Mouse (Mus musculus) embryonic facial prominence, embryonic 14.5 days (tissue): Measurements from ENCODE around the gene Phgr1. TPM values are rescaled to one million over a fixed set of nuclear protein-coding genes. Genes with fewer than 3 reads are reported as not detected.

Experiments
- ATAC-seq: fragments of 200-750 bp; cut with Nextera tagmentation; 2 replicates; pipeline ENCODE4 v1.8.0; 2017; ENCODE audit warnings: low read depth, moderate number of reproducible peaks, moderate TSS enrichment
- DNase-seq: peaks from one replicate; pipeline ENCODE4 v3.0.0-alpha.2; 2015; ENCODE audit warnings: low spot score
- H3K27ac ChIP-seq: fragments of 300-500 bp; sonication (generic); replicated peaks from 2 replicates; pipeline ENCODE4 v1.5.1; 2014; ENCODE audit warnings: low read depth, mild to moderate bottlenecking, low read length, moderate library complexity
- H3K27me3 ChIP-seq: fragments of 300-500 bp; sonication (generic); replicated peaks from 2 replicates; pipeline ENCODE4 v1.6.1; 2014; ENCODE audit warnings: low read length; ENCODE audit not compliant: control insufficient read depth, insufficient read depth
- H3K36me3 ChIP-seq: fragments of 300-500 bp; sonication (generic); 2 replicates; pipeline ENCODE4 v1.6.1; 2014; ENCODE audit warnings: low read length, mixed read lengths; ENCODE audit not compliant: control insufficient read depth, insufficient read depth
- H3K4me1 ChIP-seq: fragments of 300-500 bp; sonication (generic); 2 replicates; pipeline ENCODE4 v1.6.1; 2014; ENCODE audit warnings: antibody characterized with exemption, low read length; ENCODE audit not compliant: control insufficient read depth, insufficient read depth
- H3K4me2 ChIP-seq: fragments of 300-500 bp; sonication (generic); 2 replicates; pipeline ENCODE4 v1.6.1; 2014; ENCODE audit warnings: low read depth, mild to moderate bottlenecking, low read length, moderate library complexity, mixed read lengths
- H3K4me3 ChIP-seq: fragments of 300-500 bp; sonication (generic); 2 replicates; pipeline ENCODE4 v1.5.1; 2014; ENCODE audit warnings: low read depth, mild to moderate bottlenecking, low read length
- H3K9ac ChIP-seq: fragments of 300-500 bp; sonication (generic); 2 replicates; pipeline ENCODE4 v1.6.1; 2014; ENCODE audit warnings: low read depth, mild to moderate bottlenecking, low read length, moderate library complexity, mixed read lengths
- H3K9me3 ChIP-seq: fragments of 300-500 bp; sonication (generic); 2 replicates; pipeline ENCODE4 v1.6.1; 2016; ENCODE audit warnings: low read length; ENCODE audit not compliant: control insufficient read depth
- WGBS: fragments of 180-500 bp; shearing (Covaris S2); extraction: QIAGEN DNeasy Blood & Tissue Kit; methylation state at CpG from one replicate; pipeline ENCODE4 v1.1.7; 2014; 5-methylcytosine and 5-hydroxymethylcytosine counted together
- polyA plus RNA-seq: library from polyadenylated mRNA; unstranded; fragments of >200 nt; fragmentation: Nextera tagmentation; extraction: Ambion mirVana; gene quantifications from 2 replicates; pipeline ENCODE4 v1.2.1, GENCODE M21; 2014

Gene Phgr1
- polyA plus RNA-seq, 1 experiment from 2014 or later = 0.35 TPM

DNA sequence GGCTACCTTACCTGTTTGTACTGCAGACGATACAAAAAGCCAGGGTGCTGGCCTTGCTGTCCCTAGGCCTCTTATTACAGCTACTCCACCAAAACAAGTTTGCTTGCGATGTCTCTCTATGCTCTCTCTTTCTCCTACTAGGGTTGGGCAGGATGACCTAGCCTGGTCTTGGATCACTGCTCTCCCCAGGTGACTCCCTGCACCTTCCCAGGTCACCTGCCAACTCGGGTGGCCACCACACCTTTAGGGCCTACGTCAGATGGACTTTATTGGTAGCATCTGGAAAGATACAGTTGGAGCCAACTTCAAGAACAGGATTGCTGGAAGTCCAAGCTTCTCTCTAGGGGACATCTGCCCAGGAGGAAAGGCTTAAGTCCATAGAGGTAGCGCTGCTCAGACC, 7.7 kb upstream of the Phgr1 start:
- Histone ChIP-seq H3K27ac (no peak overlapping the region), H3K9ac (no peak overlapping the region), H3K4me1 (peaks cover 22% of the 10 kb centered on the region), H3K4me2 (no peak overlapping the region), H3K27me3 (no peaks in the 10 kb centered on the region), H3K9me3 (no peaks in the 10 kb centered on the region), H3K4me3 (no peak overlapping the region), H3K36me3 (no peaks in the 10 kb centered on the region)
- 83% methylated on average over 5 of the region's 5 CpGs for WGBS
- DNase-seq (no peak), ATAC-seq (no peak)

DNA sequence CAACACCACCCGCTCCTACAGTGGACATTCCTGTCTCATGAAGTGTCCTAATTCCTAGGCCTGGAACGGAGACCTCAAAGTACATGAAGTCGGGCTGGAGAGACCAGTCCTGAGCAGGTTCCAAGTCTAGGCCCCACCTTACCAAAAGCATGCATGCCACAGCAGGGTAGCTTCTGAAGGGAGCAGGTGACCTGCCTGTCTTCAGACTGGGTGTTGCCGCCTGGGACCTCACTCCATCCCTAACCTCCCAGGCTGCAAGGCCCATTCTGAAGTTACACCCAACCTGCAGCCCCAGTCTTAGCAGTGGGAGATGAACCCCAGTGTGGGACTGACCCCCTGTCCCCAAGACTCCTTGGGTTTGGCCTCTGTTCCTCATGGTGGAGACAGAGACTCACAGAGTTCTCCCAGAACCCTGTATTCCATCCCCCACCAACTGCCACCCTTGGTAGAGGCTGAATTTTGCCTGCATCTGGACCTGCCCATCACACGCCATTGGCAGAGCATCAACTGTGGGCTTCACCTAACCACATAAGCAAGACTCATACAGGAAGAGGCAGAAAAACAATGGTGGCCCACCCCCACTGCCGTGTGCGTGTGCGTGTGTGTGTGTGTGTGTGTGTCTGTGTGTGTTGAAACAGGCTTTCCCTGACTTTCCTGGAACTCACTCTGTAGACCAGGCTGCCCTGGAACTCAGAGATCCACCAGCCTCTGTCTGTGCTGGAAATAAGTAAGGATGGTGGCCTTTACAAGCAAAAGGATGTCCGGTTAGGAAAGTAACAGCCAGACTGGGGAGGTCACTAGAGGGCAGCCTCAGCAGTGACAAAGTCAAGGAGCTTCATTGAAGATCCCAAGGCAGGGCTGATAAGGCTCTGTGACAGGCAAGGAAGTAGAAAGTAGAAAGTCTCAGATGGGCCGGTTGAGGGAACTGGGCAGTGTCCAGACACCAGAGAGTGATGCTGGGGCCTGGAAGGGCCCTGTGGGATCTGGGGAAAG, 6.2 kb upstream of the Phgr1 start:
- no peak for DNase-seq
- WGBS = 75% methylated on average over 10 of the region's 10 CpGs

DNA sequence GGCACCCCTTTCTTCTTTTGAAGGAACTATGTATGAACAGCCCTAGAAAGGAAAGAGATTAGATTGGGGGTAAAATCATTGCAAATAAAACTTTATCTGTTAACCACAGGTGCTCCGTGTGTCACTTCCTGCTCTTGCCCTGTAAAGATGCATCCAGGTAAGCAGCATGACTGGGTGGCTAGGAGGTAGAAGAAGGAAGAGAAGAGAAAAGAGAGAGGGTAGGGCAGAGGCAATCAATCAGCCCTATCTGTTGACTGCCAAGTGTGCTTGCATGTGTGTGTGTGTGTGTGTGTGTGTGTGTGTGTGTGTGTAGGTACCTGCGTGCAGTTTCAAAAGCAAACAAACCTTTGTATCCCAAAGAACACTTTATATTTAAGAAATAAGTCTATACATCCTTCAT, 2.0 kb downstream of the Phgr1 start:
- Histone ChIP-seq H3K36me3 (no peaks in the 10 kb centered on the region), H3K9ac (no peak overlapping the region), H3K27ac (no peak overlapping the region), H3K9me3 (no peaks in the 10 kb centered on the region), H3K27me3 (no peaks in the 10 kb centered on the region), H3K4me3 (no peak overlapping the region), H3K4me1 (0 out of 2 replicates have a peak, but pooled peaks cover 6% of the 10 kb centered on the region), H3K4me2 (no peak overlapping the region)
- WGBS = 84% methylated on average over 2 of the region's 2 CpGs
- DNase-seq = no peak
- no peak for ATAC-seq

More for the DNA sequence above, 6.2 kb upstream of the Phgr1 start:
- Histone ChIP-seq H3K27ac (no peak overlapping the region), H3K4me1 (peaks cover 20% of the 10 kb centered on the region), H3K9me3 (no peaks in the 10 kb centered on the region), H3K27me3 (no peaks in the 10 kb centered on the region), H3K9ac (no peak overlapping the region), H3K4me3 (no peak overlapping the region), H3K36me3 (no peaks in the 10 kb centered on the region), H3K4me2 (no peak overlapping the region)
- ATAC-seq = no peak

DNA sequence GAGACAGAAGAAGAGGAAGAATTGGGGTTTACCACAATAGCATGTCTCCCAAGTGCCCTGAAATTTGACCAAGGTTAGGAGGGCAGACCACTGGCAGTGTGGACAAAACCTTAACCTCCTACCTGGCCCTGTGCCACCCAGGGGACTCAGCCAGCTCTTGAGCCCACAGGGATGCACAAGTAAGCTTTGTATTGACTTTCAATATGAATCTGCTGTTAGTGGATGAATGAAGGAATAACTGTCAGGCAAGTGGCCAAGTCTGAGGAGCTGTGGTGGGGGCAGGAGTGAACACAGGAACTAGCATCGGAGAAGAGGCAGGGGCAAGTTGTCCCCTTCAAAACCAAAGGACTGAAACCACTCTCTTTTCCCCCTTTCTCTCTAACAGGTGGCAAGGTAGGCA, 2.8 kb downstream of the Phgr1 start:
- H3K27ac ChIP-seq = no peak overlapping the region; the same call in 1 of the 2 replicates
- H3K27me3 ChIP-seq = 0 out of 2 replicates have a peak, but pooled peaks cover 5% of the 10 kb centered on the region
- H3K36me3 ChIP-seq = no peaks in the 10 kb centered on the region
- WGBS = 55% methylated on average over 1 of the region's 1 CpGs
- H3K4me2 ChIP-seq = no peak overlapping the region
- no peaks in the 10 kb centered on the region for H3K9me3 ChIP-seq
- DNase-seq = no peak
- ATAC-seq = no peak
- H3K9ac ChIP-seq = no peak overlapping the region
- H3K4me3 ChIP-seq = no peak overlapping the region
- H3K4me1 ChIP-seq = 0 out of 2 replicates have a peak, but pooled peaks cover 6% of the 10 kb centered on the region

DNA sequence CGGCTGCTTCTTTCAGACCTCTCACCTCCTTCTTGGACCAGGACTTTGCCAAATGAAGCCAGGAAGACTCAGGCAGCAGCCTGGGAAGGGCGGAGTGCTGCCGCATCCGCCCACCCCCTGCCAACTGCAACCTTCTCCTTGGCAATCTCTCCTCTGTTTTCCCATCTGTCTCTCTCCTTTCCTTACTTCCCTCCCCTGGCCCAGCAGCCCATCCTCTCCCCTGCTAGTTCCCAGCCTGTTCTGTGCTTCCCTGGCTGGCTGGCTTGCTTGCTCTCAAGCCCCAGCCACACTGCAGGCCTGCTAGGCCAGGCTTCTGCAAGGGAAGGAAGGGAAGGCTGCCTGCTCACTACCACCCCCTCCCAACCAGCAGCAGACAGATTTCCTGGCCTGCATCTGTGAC, 3.3 kb downstream of the Phgr1 start:
- H3K4me3 ChIP-seq = no peak overlapping the region
- no peak overlapping the region; the same call in 1 of the 2 replicates for H3K27ac ChIP-seq
- H3K27me3 ChIP-seq = 0 out of 2 replicates have a peak, but pooled peaks cover 7% of the 10 kb centered on the region
- 0 out of 2 replicates have a peak, but pooled peaks cover 6% of the 10 kb centered on the region for H3K4me1 ChIP-seq
- 70% methylated on average over 3 of the region's 4 CpGs for WGBS
- H3K4me2 ChIP-seq = no peak overlapping the region
- H3K36me3 ChIP-seq = no peaks in the 10 kb centered on the region
- H3K9me3 ChIP-seq = no peaks in the 10 kb centered on the region
- DNase-seq (no peak), ATAC-seq (no peak)
- H3K9ac ChIP-seq = no peak overlapping the region

DNA sequence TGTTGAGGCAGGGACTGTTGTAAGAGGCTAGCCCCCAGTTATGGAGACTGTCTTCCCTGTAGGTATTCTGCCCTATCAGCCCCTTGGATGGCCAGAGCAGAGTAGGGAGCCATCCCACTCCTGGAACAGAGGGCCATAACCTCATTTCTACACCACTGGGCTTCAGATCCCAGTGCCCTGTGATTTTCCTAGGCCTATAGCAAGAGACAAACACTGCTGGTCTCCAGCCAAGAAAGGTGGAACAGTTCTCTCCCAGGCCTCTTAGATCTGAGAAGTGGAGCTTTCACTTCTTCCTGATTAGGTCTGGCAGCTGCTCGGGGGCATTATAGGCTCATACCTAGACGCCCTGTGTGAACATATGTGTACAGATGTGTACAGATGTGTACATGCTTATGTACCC, 3.7 kb downstream of the Phgr1 start:
- H3K4me1 ChIP-seq = 0 out of 2 replicates have a peak, but pooled peaks cover 6% of the 10 kb centered on the region
- no peak overlapping the region for H3K9ac ChIP-seq
- H3K4me2 ChIP-seq = no peak overlapping the region
- no peaks in the 10 kb centered on the region for H3K36me3 ChIP-seq
- no peak overlapping the region for H3K27ac ChIP-seq
- H3K4me3 ChIP-seq = no peak overlapping the region
- H3K27me3 ChIP-seq = 0 out of 2 replicates have a peak, but pooled peaks cover 7% of the 10 kb centered on the region
- no peaks in the 10 kb centered on the region for H3K9me3 ChIP-seq
- ATAC-seq (no peak), DNase-seq (no peak)
- WGBS = 57% methylated on average over 2 of the region's 2 CpGs

DNA sequence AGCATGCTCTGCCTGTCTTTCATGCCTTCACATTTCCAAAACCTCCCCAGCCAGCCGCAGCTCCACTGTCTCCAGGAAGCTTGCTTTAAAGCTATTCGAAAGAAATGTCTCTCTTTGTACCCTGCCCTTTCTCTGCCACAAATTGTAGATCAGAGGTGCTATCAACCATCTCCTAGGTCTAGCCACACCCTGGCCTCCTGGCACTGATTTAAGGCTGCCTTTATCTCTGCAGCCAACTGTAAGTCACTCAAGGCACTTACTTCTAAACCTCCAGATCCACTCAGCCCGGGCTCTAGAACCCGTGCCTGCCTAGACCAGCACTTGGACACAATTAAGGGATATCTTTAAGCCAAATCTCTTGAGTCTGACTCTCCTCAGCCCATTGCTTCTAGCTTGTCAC, 5.8 kb downstream of the Phgr1 start:
- WGBS = 71% methylated on average over 4 of the region's 4 CpGs
- no peaks in the 10 kb centered on the region for H3K9me3 ChIP-seq

DNA sequence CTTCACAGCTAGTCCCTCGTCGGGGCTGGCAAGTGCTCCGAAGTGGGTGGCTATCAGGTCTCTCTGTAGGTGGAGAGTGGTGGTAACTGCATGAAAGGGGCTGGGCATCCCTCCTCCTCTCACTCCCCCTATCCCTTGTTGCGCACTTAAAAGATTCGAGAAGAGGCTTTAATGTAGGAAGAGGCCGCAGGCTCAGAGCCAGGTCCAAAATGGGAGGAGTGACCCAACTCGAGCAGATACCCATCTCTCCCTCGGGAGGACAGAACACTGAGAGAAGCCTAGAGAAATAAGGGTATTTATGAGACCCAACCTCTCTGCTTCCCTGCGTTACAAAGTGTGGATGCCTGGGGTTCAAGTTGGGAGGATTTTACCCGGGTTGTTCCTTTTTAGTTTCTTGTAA, 6.5 kb downstream of the Phgr1 start:
- Histone ChIP-seq H3K4me1 (0 out of 2 replicates have a peak, but pooled peaks cover 6% of the 10 kb centered on the region), H3K27ac (no peak overlapping the region), H3K36me3 (no peaks in the 10 kb centered on the region), H3K27me3 (0 out of 2 replicates have a peak, but pooled peaks cover 7% of the 10 kb centered on the region), H3K4me3 (peak overlapping the region; percentile 32), H3K4me2 (peak overlapping the region; percentile 57), H3K9me3 (no peaks in the 10 kb centered on the region), H3K9ac (0 out of 2 replicates have a peak overlapping the region, but pooled peaks have one; percentile 28)
- no peak for ATAC-seq
- DNase-seq = no peak
- 11% methylated on average over 10 of the region's 10 CpGs for WGBS

More for the DNA sequence above, 5.8 kb downstream of the Phgr1 start:
- H3K4me2 ChIP-seq = no peak overlapping the region
- 0 out of 2 replicates have a peak, but pooled peaks cover 6% of the 10 kb centered on the region for H3K4me1 ChIP-seq
- DNase-seq (no peak), ATAC-seq (no peak)
- no peak overlapping the region for H3K4me3 ChIP-seq
- H3K27ac ChIP-seq = no peak overlapping the region
- H3K36me3 ChIP-seq = no peaks in the 10 kb centered on the region
- H3K9ac ChIP-seq = no peak overlapping the region
- H3K27me3 ChIP-seq = 0 out of 2 replicates have a peak, but pooled peaks cover 7% of the 10 kb centered on the region
